Mouse (Mus musculus): Measurements from ENCODE around the gene Lats2. TPM values are rescaled to one million over a fixed set of nuclear protein-coding genes. Genes with fewer than 3 reads are reported as not detected.
A peak's percentile ranks its signal among the peaks of the same experiment; 100 is the strongest.
"Not testable (repeated sequence)": the region's sequence is repeated elsewhere in the genome, so short reads cannot be mapped to it uniquely, and the experiment has no call there.

Gene Lats2
- 37.0 and 45.3 TPM in 2 replicates for total RNA-seq (2021)
- long read RNA-seq, experiment 1, full-length matches to known transcripts: 11 of 25 reads
- long read RNA-seq, experiment 1, partial matches to known transcripts: 6 of 25 reads
- long read RNA-seq, experiment 1, other reads (novel, unspliced or antisense): 8 of 25 reads
- long read RNA-seq, experiment 2, full-length matches to known transcripts: 9 of 12 reads
- long read RNA-seq, experiment 2, partial matches to known transcripts: 1 of 12 reads
- long read RNA-seq, experiment 2, other reads (novel, unspliced or antisense): 2 of 12 reads

- no peak for DNase-seq
These were observed at the start of gene Lats2 for GRCm38 (mm10) chr14:57758237-57758636. Gene Lats2, minus strand, starts transcription at chr14:57758388.

GRCm38 (mm10) chr14:57803731-57804130 is 45.5 kb upstream of the Lats2 start:
- no peak for DNase-seq

GRCm38 (mm10) chr14:57797991-57798931 is 40.1 kb upstream of the Lats2 start, which contains the start of gene Sap18:
Gene Sap18, plus strand, starts transcription at chr14:57798180.
- DNase-seq: peak; percentile 98

GRCm38 (mm10) chr14:57797551-57797950 is 39.4 kb upstream of the Lats2 start:
- no peak for DNase-seq

- no peak for DNase-seq
These were observed 33.0 kb upstream of the Lats2 start for GRCm38 (mm10) chr14:57791171-57791570.

- no peak for DNase-seq
These were observed 31.6 kb upstream of the Lats2 start for GRCm38 (mm10) chr14:57789759-57790158.

- DNase-seq: no peak
These were observed 31.1 kb upstream of the Lats2 start for GRCm38 (mm10) chr14:57789311-57789710.

- no peak for DNase-seq
These were observed 29.2 kb upstream of the Lats2 start for GRCm38 (mm10) chr14:57787406-57787805.

- no peak for DNase-seq
These were observed 14.1 kb upstream of the Lats2 start for GRCm38 (mm10) chr14:57772157-57772815.

- DNase-seq: no peak
These were observed 10.9 kb upstream of the Lats2 start for GRCm38 (mm10) chr14:57769102-57769501.

GRCm38 (mm10) chr14:57760447-57761412 is 2.5 kb upstream of the Lats2 start:
- no peak for DNase-seq

- no peak for DNase-seq
These were observed 2.1 kb downstream of the Lats2 start for GRCm38 (mm10) chr14:57756094-57756493.

GRCm38 (mm10) chr14:57755661-57756060 is 2.5 kb downstream of the Lats2 start:
- DNase-seq: no peak

GRCm38 (mm10) chr14:57753351-57753992 is 4.7 kb downstream of the Lats2 start:
- no peak for DNase-seq

GRCm38 (mm10) chr14:57751006-57751405 is 7.2 kb downstream of the Lats2 start:
- DNase-seq: not testable (repeated sequence)

- DNase-seq: no peak
These were observed 8.7 kb downstream of the Lats2 start for GRCm38 (mm10) chr14:57749501-57749900.

GRCm38 (mm10) chr14:57746001-57746771 is 12.0 kb downstream of the Lats2 start, which contains the start of gene Gm49361:
Gene Gm49361, minus strand, starts transcription at chr14:57746103.
- DNase-seq: peak; percentile 95

GRCm38 (mm10) chr14:57745291-57745969 is 12.8 kb downstream of the Lats2 start:
- peak; percentile 79 for DNase-seq

GRCm38 (mm10) chr14:57744547-57744946 is 13.6 kb downstream of the Lats2 start:
- DNase-seq: peak; percentile 39

Measured in adrenal gland, postnatal 14 days (tissue).